Mouse (Mus musculus) lung, embryonic 16.5 days (tissue): ENCODE results near the gene Cplx1. TPM values are rescaled to one million over a fixed set of nuclear protein-coding genes. Genes with fewer than 3 reads are reported as not detected.

Source experiments
- ATAC-seq: fragments of 200-750 bp; cut with Nextera tagmentation; 2 replicates; pipeline ENCODE4 v1.8.0; 2017; ENCODE audit warnings: low read depth, mild to moderate bottlenecking, moderate library complexity
- H3K27ac ChIP-seq: fragments of 300-500 bp; sonication (generic); 2 replicates; pipeline ENCODE4 v1.5.1; 2014; ENCODE audit warnings: mild to moderate bottlenecking, control low read depth, low read length
- H3K27me3 ChIP-seq: fragments of 300-500 bp; sonication (generic); 2 replicates; pipeline ENCODE4 v1.6.1; 2014; ENCODE audit warnings: low read depth, low read length, mixed read lengths; ENCODE audit not compliant: control insufficient read depth, insufficient read depth
- H3K36me3 ChIP-seq: fragments of 300-500 bp; sonication (generic); 2 replicates; pipeline ENCODE4 v1.6.1; 2014; ENCODE audit warnings: low read length; ENCODE audit not compliant: control insufficient read depth, insufficient read depth
- H3K4me1 ChIP-seq: fragments of 300-500 bp; sonication (generic); replicated peaks from 2 replicates; pipeline ENCODE4 v1.6.1; 2014; ENCODE audit warnings: low read length, mixed read lengths; ENCODE audit not compliant: control insufficient read depth, insufficient read depth
- H3K4me2 ChIP-seq: fragments of 300-500 bp; sonication (generic); 2 replicates; pipeline ENCODE4 v1.6.1; 2014; ENCODE audit warnings: low read depth, low read length, control low read depth
- H3K4me3 ChIP-seq: fragments of 300-500 bp; sonication (generic); 2 replicates; pipeline ENCODE4 v1.5.1; 2014; ENCODE audit warnings: mild to moderate bottlenecking, low read length, control low read depth
- H3K9ac ChIP-seq: fragments of 300-500 bp; sonication (generic); 2 replicates; pipeline ENCODE4 v1.6.1; 2014; ENCODE audit warnings: low read length, control low read depth
- H3K9me3 ChIP-seq: fragments of 300-500 bp; sonication (generic); 2 replicates; pipeline ENCODE4 v1.6.1; 2016; ENCODE audit warnings: low read length; ENCODE audit not compliant: control insufficient read depth
- WGBS: fragments of 180-500 bp; shearing (Covaris S2); extraction: QIAGEN DNeasy Blood & Tissue Kit; methylation state at CpG from one replicate; pipeline ENCODE4 v1.1.7; 2014; 5-methylcytosine and 5-hydroxymethylcytosine counted together
- polyA plus RNA-seq: library from polyadenylated mRNA; unstranded; fragments of >200 nt; fragmentation: Nextera tagmentation; extraction: Ambion mirVana; gene quantifications from 2 replicates; pipeline ENCODE4 v1.2.1, GENCODE M21; 2015

Cplx1 gene
- polyA plus RNA-seq, 1 experiment from 2014 or later: 0.95 TPM

- Histone ChIP-seq H3K4me3 (no peak overlapping the region), H3K27ac (no peak overlapping the region), H3K4me2 (no peak overlapping the region), H3K36me3 (no peaks in the 10 kb centered on the region), H3K27me3 (no peaks in the 10 kb centered on the region), H3K9ac (no peak overlapping the region), H3K4me1 (no peaks in the 10 kb centered on the region), H3K9me3 (no peaks in the 10 kb centered on the region)
- no peak for ATAC-seq
- 72% methylated on average over 4 of the region's 4 CpGs for WGBS
These were observed 7.2 kb upstream of the Cplx1 start for GRCm38 (mm10) chr5:108556986-108557385.

DNA sequence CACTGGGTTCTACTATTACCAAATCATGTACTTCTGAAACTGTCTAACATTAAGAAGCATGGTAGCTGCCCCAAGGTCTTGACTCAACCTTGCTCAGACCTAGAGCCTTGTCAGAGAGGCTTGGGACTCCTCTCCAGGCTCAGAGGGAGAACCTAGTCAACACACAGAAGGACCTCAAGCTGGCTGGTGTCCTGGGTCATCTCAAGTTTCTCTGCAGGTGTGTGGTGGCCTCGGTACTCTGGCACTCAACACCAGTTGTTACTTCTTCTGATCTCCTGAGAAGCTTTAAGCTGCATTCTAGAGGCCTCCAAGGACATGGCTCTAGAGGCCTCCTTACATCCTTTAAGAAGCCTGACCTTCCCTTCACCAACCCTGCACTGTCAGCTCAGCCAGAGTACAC is 4.2 kb upstream of the Cplx1 start:
- no peak overlapping the region for H3K4me2 ChIP-seq
- H3K36me3 ChIP-seq: no peaks in the 10 kb centered on the region
- no peaks in the 10 kb centered on the region for H3K9me3 ChIP-seq
- no peak overlapping the region for H3K4me3 ChIP-seq
- no peak overlapping the region for H3K27ac ChIP-seq
- no peak for ATAC-seq
- H3K9ac ChIP-seq: no peak overlapping the region
- WGBS: 67% methylated on average over 1 of the region's 1 CpGs
- no peaks in the 10 kb centered on the region; the same call in 1 of the 2 replicates for H3K4me1 ChIP-seq
- peaks cover 19% of the 10 kb centered on the region for H3K27me3 ChIP-seq

GRCm38 (mm10) chr5:108550207-108550594 is 377 bp upstream of the Cplx1 start:
- no peak for ATAC-seq
- H3K9ac ChIP-seq: no peak overlapping the region

GRCm38 (mm10) chr5:108549137-108549488 is 711 bp downstream of the Cplx1 start:
- Histone ChIP-seq H3K9ac (no peak overlapping the region), H3K4me2 (no peak overlapping the region), H3K36me3 (no peaks in the 10 kb centered on the region), H3K9me3 (no peaks in the 10 kb centered on the region), H3K4me1 (no peaks in the 10 kb centered on the region; the same call in 1 of the 2 replicates), H3K27ac (no peak overlapping the region), H3K4me3 (peak overlapping the region; percentile 23; the same call in 1 of the 2 replicates), H3K27me3 (peaks cover 20% of the 10 kb centered on the region)
- no peak for ATAC-seq
- 14% methylated on average over 7 of the region's 7 CpGs for WGBS

More at GRCm38 (mm10) chr5:108550207-108550594, 377 bp upstream of the Cplx1 start:
- Histone ChIP-seq H3K4me3 (peak overlapping the region; percentile 23; the same call in 1 of the 2 replicates), H3K4me2 (peak overlapping the region; percentile 42), H3K36me3 (no peaks in the 10 kb centered on the region), H3K27me3 (peaks cover 20% of the 10 kb centered on the region), H3K9me3 (no peaks in the 10 kb centered on the region), H3K27ac (no peak overlapping the region), H3K4me1 (no peaks in the 10 kb centered on the region; the same call in 1 of the 2 replicates)
- 1% methylated on average over 16 of the region's 16 CpGs for WGBS

DNA sequence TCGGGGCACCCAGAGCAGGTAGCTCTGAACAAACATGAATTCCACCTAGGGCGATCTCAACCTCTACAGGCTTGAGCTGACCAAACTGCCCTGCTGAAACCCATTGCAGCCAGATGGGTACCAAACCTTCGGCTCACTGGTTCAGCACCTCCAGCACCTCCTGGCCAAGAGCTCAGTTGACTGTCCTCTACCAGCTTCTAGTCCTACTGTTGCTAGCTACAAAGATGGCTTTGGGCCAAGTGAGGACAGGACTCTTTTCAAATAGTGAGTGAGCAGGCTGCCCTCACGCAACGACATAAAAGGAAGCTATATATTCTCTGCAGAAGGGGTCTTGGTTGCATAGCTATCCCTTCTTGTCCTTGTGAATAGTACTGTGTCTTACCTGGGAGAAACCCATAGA is 2.2 kb downstream of the Cplx1 start:
- Histone ChIP-seq H3K4me1 (no peaks in the 10 kb centered on the region; the same call in 1 of the 2 replicates), H3K9ac (no peak overlapping the region), H3K9me3 (no peaks in the 10 kb centered on the region), H3K27ac (no peak overlapping the region), H3K4me2 (no peak overlapping the region), H3K4me3 (no peak overlapping the region), H3K36me3 (no peaks in the 10 kb centered on the region), H3K27me3 (peaks cover 20% of the 10 kb centered on the region)
- 84% methylated on average over 5 of the region's 5 CpGs for WGBS
- no peak for ATAC-seq

DNA sequence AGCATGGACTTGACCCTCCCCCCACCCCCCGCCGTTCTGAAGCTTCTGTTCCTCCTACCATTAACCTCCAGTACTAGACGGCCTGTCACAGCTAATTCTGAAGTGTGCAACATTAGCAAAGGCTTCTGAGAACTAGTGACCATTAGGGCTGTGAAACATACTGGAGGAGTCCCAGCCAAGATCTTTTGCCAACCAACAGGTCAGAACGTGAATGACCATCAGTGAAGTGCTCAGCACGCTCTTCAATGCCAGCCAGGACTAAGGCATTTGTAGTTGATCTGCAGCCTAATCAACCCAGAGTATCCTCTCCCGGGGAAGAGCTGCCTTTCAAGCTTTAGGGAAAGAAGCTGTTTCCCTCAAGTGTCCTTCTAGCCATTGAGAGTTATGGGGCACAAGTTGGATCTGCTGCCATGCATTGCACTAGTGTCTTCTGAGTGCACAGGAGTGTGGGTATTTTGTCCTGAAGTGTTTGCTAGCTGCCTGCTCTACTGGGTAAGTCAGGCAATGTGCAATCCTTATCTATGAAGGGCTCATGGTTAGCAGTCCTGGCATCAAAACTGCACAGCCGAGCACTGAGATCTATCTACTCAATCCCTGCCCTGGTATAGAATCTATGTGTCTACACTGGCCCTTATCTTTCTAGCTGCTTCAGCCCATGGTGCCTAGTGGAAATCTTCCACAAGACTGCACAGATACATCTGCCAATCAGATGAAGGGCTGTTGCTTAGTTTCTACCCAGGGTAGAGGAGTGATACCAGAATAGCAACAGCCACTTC is 6.1 kb downstream of the Cplx1 start:
- no peak for ATAC-seq
- Histone ChIP-seq H3K27me3 (no peaks in the 10 kb centered on the region), H3K4me2 (no peak overlapping the region), H3K4me3 (no peak overlapping the region), H3K4me1 (no peaks in the 10 kb centered on the region), H3K9ac (no peak overlapping the region), H3K36me3 (no peaks in the 10 kb centered on the region), H3K27ac (no peak overlapping the region), H3K9me3 (no peaks in the 10 kb centered on the region)
- 54% methylated on average over 7 of the region's 7 CpGs for WGBS

GRCm38 (mm10) chr5:108534188-108534587 is 15.6 kb downstream of the Cplx1 start:
- H3K4me3 ChIP-seq: no peak overlapping the region
- H3K27ac ChIP-seq: no peak overlapping the region
- 87% methylated on average over 2 of the region's 2 CpGs for WGBS
- H3K4me1 ChIP-seq: no peaks in the 10 kb centered on the region
- no peaks in the 10 kb centered on the region for H3K27me3 ChIP-seq
- H3K9me3 ChIP-seq: 0 out of 2 replicates have a peak, but pooled peaks cover 3% of the 10 kb centered on the region
- no peak for ATAC-seq
- H3K36me3 ChIP-seq: no peaks in the 10 kb centered on the region
- no peak overlapping the region for H3K9ac ChIP-seq
- no peak overlapping the region for H3K4me2 ChIP-seq

- no peak overlapping the region for H3K4me2 ChIP-seq
- H3K4me1 ChIP-seq: no peaks in the 10 kb centered on the region
- no peak overlapping the region for H3K9ac ChIP-seq
- H3K9me3 ChIP-seq: no peaks in the 10 kb centered on the region
- no peak overlapping the region for H3K27ac ChIP-seq
- no peak for ATAC-seq
- 73% methylated on average over 3 of the region's 3 CpGs for WGBS
- no peak overlapping the region for H3K4me3 ChIP-seq
- no peaks in the 10 kb centered on the region for H3K27me3 ChIP-seq
- H3K36me3 ChIP-seq: no peaks in the 10 kb centered on the region
These were observed 27.2 kb downstream of the Cplx1 start for GRCm38 (mm10) chr5:108522597-108522996.

DNA sequence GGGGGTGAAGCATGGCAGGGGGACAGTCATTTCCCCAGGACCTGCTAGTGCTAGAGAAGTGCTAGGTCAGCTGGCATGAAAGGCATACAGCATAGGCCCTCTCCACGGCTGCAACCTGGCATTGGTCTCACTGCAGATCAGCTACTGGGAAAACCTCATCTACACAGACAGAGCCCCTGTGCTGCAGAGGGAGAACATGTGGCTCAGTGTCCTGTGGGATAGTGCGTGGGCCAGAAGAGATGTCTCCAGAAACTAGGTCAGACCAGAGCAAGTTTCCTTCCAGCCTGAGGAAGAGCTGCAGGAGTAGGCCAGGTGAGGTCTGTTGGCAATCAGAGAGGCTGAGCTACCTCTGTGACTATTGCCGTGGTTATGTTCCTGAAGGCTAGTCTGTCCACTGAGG is 27.9 kb downstream of the Cplx1 start:
- no peaks in the 10 kb centered on the region for H3K36me3 ChIP-seq
- H3K4me1 ChIP-seq: no peaks in the 10 kb centered on the region
- H3K27ac ChIP-seq: no peak overlapping the region
- H3K4me3 ChIP-seq: no peak overlapping the region
- no peaks in the 10 kb centered on the region for H3K9me3 ChIP-seq
- no peak for ATAC-seq
- WGBS: 65% methylated on average over 3 of the region's 3 CpGs
- no peak overlapping the region for H3K4me2 ChIP-seq
- no peaks in the 10 kb centered on the region for H3K27me3 ChIP-seq
- no peak overlapping the region for H3K9ac ChIP-seq
